Mouse (Mus musculus) natural killer cell, adult 2 months (primary cell): ENCODE data around the gene Gm21366.
"Not testable (repeated sequence)": the region's sequence is repeated elsewhere in the genome, so short reads cannot be mapped to it uniquely, and the experiment has no call there.

Experiments used
- DNase-seq, 2 experiments: peaks; one replicate each; pipeline ENCODE4 v3.0.0; 2022; ENCODE audit warnings: low spot score in 2 of 2

Gm21366 gene

DNA sequence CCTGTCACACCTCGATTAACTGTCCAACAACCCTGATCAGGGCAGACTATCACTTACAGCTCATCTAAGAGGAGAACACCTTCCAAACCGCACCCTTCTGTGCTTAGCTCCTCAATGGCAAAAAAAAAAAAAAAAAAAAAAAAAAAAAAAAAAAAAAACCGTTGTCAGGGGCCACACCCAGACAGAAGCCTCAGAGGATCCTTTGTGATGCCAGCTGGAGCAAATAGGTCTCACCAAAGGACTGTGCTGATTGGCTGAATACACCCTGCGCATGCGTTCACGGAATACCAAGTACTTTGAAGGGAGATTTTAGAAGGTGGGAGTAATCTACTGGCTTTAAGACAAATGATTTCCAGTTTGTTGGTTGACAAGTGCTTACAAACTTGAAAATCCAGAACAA is at the start of gene Gm21366:
Gene Gm21366 (minus strand): TSS at position 101 of the 400 bp plus-strand sequence.
- not testable (repeated sequence) for DNase-seq
